Mouse (Mus musculus): ENCODE results near the gene Nxph4. TPM values are rescaled to one million over a fixed set of nuclear protein-coding genes. Genes with fewer than 3 reads are reported as not detected.
A peak's percentile ranks its signal among the peaks of the same experiment; 100 is the strongest.

The Nxph4 gene
- polyA plus RNA-seq, 1 experiment = not detected

DNA sequence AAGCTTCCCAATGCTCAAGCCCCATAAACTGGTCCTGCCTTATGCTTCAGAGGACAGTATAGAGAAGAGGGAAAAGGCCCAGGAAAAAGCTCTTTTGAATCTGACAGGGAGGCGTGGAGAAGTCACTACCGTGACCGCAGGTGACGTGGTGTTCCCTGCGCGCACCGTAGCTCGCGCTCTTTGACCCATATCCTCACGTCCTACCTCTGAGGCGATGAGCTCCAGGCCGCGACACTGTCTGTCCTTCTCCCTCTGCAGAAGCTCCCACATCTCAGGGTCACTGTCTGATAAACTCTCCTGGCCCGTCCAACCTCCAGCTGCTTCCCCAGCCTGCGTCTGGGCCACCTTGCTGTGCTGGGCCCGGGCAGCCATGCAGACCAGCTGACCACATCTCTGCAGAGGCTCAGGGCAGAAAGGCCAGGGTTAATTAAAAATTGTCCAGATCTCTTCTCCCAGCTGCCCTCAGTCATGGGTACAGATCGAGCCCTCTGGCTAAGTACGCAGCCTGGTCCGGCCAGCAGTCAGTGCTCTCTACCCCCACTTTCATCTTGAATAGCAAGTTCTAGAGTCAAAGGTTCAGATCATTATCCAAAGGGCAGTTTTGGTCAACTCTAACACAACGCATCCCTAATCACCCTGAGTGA lies 13.5 kb downstream of the Nxph4 start:
- peaks cover 49% of the 10 kb centered on the region for H3K36me3 ChIP-seq (ENCODE audit: control insufficient read depth)
- no peak for TF ChIP-seq GATA1 (IDR thresholded peaks at IDR 0.05; ENCODE audit: low read length)
- TF ChIP-seq TAL1 (IDR thresholded peaks at IDR 0.05; ENCODE audit: low read length) = no peak
- peaks cover 6% of the 10 kb centered on the region; the same call in 1 of the 2 replicates for H3K9me3 ChIP-seq (ENCODE audit: control insufficient read depth, low read length)
- peak overlapping the region; percentile 82 for H3K4me3 ChIP-seq (replicated peaks)
- H3K4me1 ChIP-seq (ENCODE audit: control insufficient read depth) = peaks cover 62% of the 10 kb centered on the region
- H3K27me3 ChIP-seq (ENCODE audit: control insufficient read depth) = peaks cover 42% of the 10 kb centered on the region

DNA sequence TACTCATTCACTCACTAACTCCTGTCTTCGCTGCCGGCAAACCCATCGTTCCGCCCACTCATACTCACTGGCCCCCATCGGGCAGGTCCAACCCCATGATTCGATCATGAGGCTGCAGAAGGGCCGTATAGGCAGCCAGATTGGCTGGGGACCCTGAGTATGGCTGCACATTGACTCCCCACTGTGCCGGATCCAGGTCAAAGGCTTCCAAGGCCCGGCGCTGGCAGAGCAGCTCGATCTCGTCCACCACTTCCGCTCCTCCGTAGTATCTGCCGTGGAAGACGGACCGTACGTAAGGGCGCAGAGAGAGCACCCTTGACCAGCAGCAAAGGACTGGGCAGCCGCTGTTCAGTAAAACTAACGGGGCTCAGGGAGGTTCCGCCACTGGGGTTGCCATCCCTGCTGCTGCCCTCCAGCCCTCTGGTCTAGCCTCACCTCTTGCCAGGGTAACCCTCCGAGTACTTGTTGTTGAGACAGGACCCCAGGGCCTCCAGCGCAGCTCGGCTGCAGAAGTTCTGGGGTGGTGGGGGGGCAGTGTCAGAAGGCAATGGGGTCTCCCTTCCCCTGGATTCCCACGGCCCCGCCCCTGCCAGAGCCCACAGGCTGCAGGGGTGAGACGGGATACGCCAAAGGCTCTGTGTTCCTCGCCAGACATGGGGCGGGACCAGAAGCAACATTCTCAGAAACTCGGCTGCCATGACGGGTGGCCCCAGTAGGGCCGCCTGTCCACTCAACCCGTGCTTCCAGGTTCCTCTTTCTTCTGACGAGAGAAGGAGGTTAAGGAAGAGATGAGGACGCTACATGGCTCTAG lies 14.3 kb downstream of the Nxph4 start:
- Histone ChIP-seq H3K9me3 (ENCODE audit: control insufficient read depth, low read length) (peaks cover 6% of the 10 kb centered on the region; the same call in 1 of the 2 replicates), H3K4me3 (replicated peaks) (peak overlapping the region; percentile 82), H3K27me3 (ENCODE audit: control insufficient read depth) (peaks cover 42% of the 10 kb centered on the region), H3K36me3 (ENCODE audit: control insufficient read depth) (peaks cover 49% of the 10 kb centered on the region), H3K4me1 (ENCODE audit: control insufficient read depth) (peaks cover 70% of the 10 kb centered on the region)
- TF ChIP-seq TAL1 (IDR thresholded peaks at IDR 0.05; ENCODE audit: low read length) (no peak), GATA1 (IDR thresholded peaks at IDR 0.05; ENCODE audit: low read length) (no peak)

DNA sequence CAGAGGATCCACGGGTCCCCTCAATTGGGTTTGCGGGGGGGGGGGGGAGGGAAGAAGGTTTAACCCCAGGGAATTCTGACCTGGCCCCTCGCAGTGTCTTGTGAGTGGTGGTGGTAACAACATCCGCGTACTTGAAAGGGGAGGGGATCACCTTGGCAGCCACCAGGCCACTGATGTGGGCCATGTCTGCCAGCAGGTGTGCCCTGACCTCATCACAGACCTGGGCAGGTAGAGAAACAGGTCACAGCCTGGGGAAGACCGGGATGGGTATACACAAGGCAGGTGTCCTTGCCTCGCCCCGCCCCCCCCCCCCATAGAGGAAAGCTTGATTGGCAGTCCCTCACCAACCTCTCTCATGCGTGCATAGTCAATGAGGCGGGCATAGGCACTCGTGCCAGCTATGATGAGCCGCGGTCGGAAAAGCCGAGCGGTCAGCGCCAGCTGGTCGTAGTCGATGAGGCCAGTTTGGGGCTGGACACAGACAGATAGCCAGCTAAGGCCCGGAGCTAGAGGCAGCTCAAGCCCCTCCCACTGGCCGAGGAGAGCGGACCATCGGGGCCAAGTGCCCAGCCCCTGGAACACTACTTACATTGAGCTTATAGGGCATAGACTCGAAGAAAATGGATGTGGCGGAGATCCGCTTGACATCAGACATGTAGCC lies 15.2 kb downstream of the Nxph4 start:
- H3K9me3 ChIP-seq (ENCODE audit: control insufficient read depth, low read length) = peaks cover 4% of the 10 kb centered on the region; the same call in 1 of the 2 replicates
- peaks cover 42% of the 10 kb centered on the region for H3K27me3 ChIP-seq (ENCODE audit: control insufficient read depth)
- TF ChIP-seq GATA1 (IDR thresholded peaks at IDR 0.05; ENCODE audit: low read length) = no peak
- TF ChIP-seq TAL1 (IDR thresholded peaks at IDR 0.05; ENCODE audit: low read length) = no peak
- peaks cover 49% of the 10 kb centered on the region for H3K36me3 ChIP-seq (ENCODE audit: control insufficient read depth)
- H3K4me1 ChIP-seq (ENCODE audit: control insufficient read depth) = peaks cover 79% of the 10 kb centered on the region
- H3K4me3 ChIP-seq (replicated peaks) = no peak overlapping the region

DNA sequence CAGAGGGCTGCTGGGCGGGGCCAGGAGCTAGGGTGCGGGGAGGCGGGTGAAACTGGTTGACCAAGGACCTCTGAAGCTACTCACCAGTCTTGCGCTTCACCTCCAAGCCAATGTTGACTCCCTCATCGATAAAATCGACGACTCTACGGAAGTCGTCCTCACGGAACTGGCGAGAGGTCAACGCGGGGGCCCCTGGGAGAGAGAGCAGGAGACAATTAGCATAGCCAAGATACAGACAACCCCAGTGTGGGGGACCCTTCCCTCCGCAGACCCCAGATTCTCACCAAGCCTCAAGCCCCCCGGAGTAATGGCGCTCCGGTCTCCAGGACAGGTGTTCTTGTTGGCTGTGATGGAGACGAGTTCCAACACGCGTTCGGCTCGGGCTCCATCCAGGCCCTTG lies 16.4 kb downstream of the Nxph4 start:
- Histone ChIP-seq H3K4me3 (replicated peaks) (no peak overlapping the region), H3K36me3 (ENCODE audit: control insufficient read depth) (peaks cover 49% of the 10 kb centered on the region), H3K9me3 (ENCODE audit: control insufficient read depth, low read length) (peaks cover 4% of the 10 kb centered on the region; the same call in 1 of the 2 replicates), H3K27me3 (ENCODE audit: control insufficient read depth) (peaks cover 44% of the 10 kb centered on the region), H3K4me1 (ENCODE audit: control insufficient read depth) (peaks cover 91% of the 10 kb centered on the region)
- no peak for TF ChIP-seq GATA1 (IDR thresholded peaks at IDR 0.05; ENCODE audit: low read length)
- TF ChIP-seq TAL1 (IDR thresholded peaks at IDR 0.05; ENCODE audit: low read length) = no peak

DNA sequence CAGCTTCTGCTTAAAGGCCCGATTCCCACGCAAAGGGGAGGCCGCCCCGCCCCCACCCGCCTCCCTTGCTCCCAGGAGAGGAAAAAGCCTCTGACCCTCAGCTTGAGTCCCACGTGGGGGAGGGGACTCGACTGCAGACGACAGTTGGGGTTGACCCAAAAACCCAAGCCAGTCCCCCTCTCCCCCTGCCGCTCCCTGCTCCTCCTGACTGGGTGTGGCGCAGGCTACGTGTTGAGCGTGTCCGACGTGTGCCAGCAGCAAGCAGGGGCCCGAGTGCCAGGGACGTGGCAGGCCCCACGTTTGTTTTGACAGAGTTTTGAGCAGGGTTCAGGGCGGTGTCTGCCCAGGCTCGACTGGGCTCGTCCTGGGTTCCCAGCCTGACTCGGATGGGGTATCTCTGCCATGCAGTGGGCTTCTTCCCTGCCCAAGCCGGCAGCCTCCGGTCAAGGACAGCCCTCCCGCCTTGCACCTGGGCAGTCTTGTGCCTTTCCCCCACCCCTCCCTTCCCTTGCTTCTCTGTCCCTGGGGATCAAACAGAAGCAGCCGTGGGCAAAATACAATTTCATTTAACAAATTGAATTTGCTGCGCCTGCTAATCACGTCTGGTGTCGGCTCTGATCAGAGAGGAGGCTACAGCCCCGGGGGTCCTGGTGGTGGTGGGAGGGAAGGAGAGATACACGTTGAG lies 17.6 kb downstream of the Nxph4 start:
- Histone ChIP-seq H3K4me3 (replicated peaks) (peak overlapping the region; percentile 31), H3K27me3 (ENCODE audit: control insufficient read depth) (peaks cover 52% of the 10 kb centered on the region), H3K4me1 (ENCODE audit: control insufficient read depth) (peaks cover 93% of the 10 kb centered on the region), H3K36me3 (ENCODE audit: control insufficient read depth) (peaks cover 49% of the 10 kb centered on the region), H3K9me3 (ENCODE audit: control insufficient read depth, low read length) (peaks cover 8% of the 10 kb centered on the region; the same call in 1 of the 2 replicates)
- TF ChIP-seq GATA1 (IDR thresholded peaks at IDR 0.05; ENCODE audit: low read length) = no peak
- no peak for TF ChIP-seq TAL1 (IDR thresholded peaks at IDR 0.05; ENCODE audit: low read length)

DNA sequence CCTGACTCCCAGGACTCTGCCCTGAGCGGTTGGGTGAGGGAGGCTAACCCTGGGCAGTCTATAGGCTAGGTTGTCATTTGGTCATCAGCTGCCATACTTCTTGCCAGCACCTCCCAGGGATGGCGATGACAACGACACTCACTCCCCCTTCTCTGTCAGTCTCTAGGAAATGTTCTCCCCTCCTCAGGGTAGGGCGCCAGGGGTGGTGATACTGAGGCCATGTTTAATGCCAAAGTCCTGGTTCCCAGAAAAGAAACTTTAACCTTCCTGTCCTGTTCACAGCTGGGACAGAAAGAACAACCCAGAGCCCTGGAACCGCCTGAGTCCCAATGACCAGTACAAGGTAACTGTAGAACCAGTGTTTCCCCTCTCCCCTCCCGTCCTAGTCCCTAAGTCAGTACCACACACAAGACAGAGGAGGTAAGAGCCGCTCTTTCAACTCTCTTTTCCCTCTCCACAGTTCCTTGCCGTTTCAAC lies 18.3 kb downstream of the Nxph4 start:
- Histone ChIP-seq H3K36me3 (ENCODE audit: control insufficient read depth) (peaks cover 45% of the 10 kb centered on the region), H3K4me1 (ENCODE audit: control insufficient read depth) (peaks cover 89% of the 10 kb centered on the region), H3K27me3 (ENCODE audit: control insufficient read depth) (peaks cover 59% of the 10 kb centered on the region), H3K9me3 (ENCODE audit: control insufficient read depth, low read length) (peaks cover 12% of the 10 kb centered on the region; the same call in 1 of the 2 replicates), H3K4me3 (replicated peaks) (no peak overlapping the region)
- no peak for TF ChIP-seq GATA1 (IDR thresholded peaks at IDR 0.05; ENCODE audit: low read length)
- no peak for TF ChIP-seq TAL1 (IDR thresholded peaks at IDR 0.05; ENCODE audit: low read length)

DNA sequence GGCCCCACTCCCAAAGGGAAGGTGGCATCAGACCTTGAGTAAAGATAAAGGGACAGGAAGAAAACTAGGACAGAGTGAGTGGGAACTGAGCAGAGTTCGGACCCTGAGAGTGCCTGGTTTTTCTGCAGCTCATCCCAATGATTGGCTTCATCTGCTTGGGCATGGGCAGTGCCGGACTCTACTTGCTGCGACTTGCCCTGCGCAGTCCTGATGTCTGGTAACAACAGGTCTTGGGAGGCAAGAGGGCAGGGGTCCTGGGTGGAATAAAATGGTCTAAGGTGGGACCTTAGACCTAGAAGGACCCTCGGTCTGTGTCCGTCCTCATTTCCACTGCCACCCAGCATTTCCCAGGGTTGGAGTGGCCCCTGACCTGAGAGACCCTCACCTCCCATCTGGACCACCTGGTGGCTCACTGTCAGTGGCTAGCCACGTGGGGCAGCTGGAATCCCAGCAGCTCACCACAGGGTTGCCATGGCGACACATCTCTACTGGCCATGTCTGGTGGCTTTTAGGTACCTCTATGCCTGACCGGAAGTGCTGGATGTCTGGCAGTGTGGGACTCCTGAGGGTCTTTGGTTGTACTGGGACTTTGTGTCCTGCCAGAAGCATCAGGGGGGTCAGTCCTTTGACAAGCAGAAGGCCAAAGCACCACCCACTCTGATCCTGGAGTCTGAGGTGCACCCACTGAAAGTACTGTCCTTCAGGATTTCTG lies 18.9 kb downstream of the Nxph4 start:
- H3K9me3 ChIP-seq (ENCODE audit: control insufficient read depth, low read length) = peaks cover 15% of the 10 kb centered on the region; the same call in 1 of the 2 replicates
- H3K4me3 ChIP-seq (replicated peaks) = no peak overlapping the region
- peaks cover 83% of the 10 kb centered on the region for H3K4me1 ChIP-seq (ENCODE audit: control insufficient read depth)
- peaks cover 39% of the 10 kb centered on the region for H3K36me3 ChIP-seq (ENCODE audit: control insufficient read depth)
- no peak for TF ChIP-seq TAL1 (IDR thresholded peaks at IDR 0.05; ENCODE audit: low read length)
- TF ChIP-seq GATA1 (IDR thresholded peaks at IDR 0.05; ENCODE audit: low read length) = no peak
- H3K27me3 ChIP-seq (ENCODE audit: control insufficient read depth) = peaks cover 65% of the 10 kb centered on the region

- Histone ChIP-seq H3K27me3 (ENCODE audit: control insufficient read depth) (peaks cover 72% of the 10 kb centered on the region), H3K4me1 (ENCODE audit: control insufficient read depth) (peaks cover 76% of the 10 kb centered on the region), H3K4me3 (replicated peaks) (peak within 1 kb of the TSS; percentile 39), H3K9me3 (ENCODE audit: control insufficient read depth, low read length) (peaks cover 15% of the 10 kb centered on the region; the same call in 1 of the 2 replicates), H3K36me3 (ENCODE audit: control insufficient read depth) (peaks cover 32% of the 10 kb centered on the region)
- TF ChIP-seq GATA1 (IDR thresholded peaks at IDR 0.05; ENCODE audit: low read length) = no peak
- no peak for TF ChIP-seq TAL1 (IDR thresholded peaks at IDR 0.05; ENCODE audit: low read length)
These were observed 19.6 kb downstream of the Nxph4 start, which contains the start of gene Ndufa4l2 for GRCm38 (mm10) chr10:127514764-127515163. Ndufa4l2 (plus strand) TSS chr10:127514967.
